Mouse (Mus musculus) myocyte (in vitro differentiated cells): Measurements from ENCODE around the gene Cox15. TPM values are rescaled to one million over a fixed set of nuclear protein-coding genes. Genes with fewer than 3 reads are reported as not detected.

Experiments used
- H3K27me3 ChIP-seq: one replicate; pipeline ENCODE4 v1.6.1; 2011; ENCODE audit not compliant: control insufficient read depth, insufficient read depth, insufficient read length
- H3K36me3 ChIP-seq: one replicate; pipeline ENCODE4 v1.6.1; 2011; ENCODE audit not compliant: control insufficient read depth, insufficient read depth
- H3K4me2 ChIP-seq: one replicate; pipeline ENCODE4 v1.6.1; 2011; ENCODE audit warnings: low read depth, control low read depth
- H3K4me3 ChIP-seq: one replicate; pipeline ENCODE4 v1.5.1; 2011; ENCODE audit warnings: mild to moderate bottlenecking, control low read depth, moderate library complexity
- H3K79me2 ChIP-seq: one replicate; pipeline ENCODE4 v1.6.1; 2011; ENCODE audit not compliant: control insufficient read depth, insufficient read depth
- H3ac ChIP-seq: one replicate; pipeline ENCODE4 v1.6.1; 2011; ENCODE audit not compliant: control insufficient read depth, insufficient read length
- CEBPB ChIP-seq: IDR thresholded peaks from 2 replicates; pipeline ENCODE4 v1.6.1; 2011; ENCODE audit warnings: mild to moderate bottlenecking, moderate library complexity; ENCODE audit not compliant: poor library complexity, insufficient read depth, severe bottlenecking
- E2F4 ChIP-seq: IDR thresholded peaks from one replicate; pipeline ENCODE4 v1.6.1; 2011; ENCODE audit warnings: mild to moderate bottlenecking, control low read depth, moderate library complexity; ENCODE audit not compliant: insufficient read depth
- MAX ChIP-seq: IDR thresholded peaks from one replicate; pipeline ENCODE4 v1.6.1; 2011; ENCODE audit warnings: low read depth, mild to moderate bottlenecking, control low read depth
- MYOD1 ChIP-seq, 3 experiments: IDR thresholded peaks; one replicate each; pipeline ENCODE4 v1.6.1; 2011; ENCODE audit warnings: control low read depth in 2 of 3, low read depth in 2 of 3, mild to moderate bottlenecking in 2 of 3, moderate library complexity in 1 of 3; ENCODE audit not compliant: insufficient read length in 2 of 3, control insufficient read depth in 1 of 3
- MYOG ChIP-seq, 3 experiments: IDR thresholded peaks; one replicate each; pipeline ENCODE4 v1.6.1; 2011; ENCODE audit warnings: control low read depth in 2 of 3, low read depth in 2 of 3, mild to moderate bottlenecking in 2 of 3; ENCODE audit not compliant: insufficient read length in 2 of 3, control insufficient read depth in 1 of 3, insufficient read depth in 1 of 3
- POLR2A ChIP-seq: IDR thresholded peaks from one replicate; pipeline ENCODE4 v1.6.1; 2011; ENCODE audit warnings: low read depth, mild to moderate bottlenecking, control low read depth, moderate library complexity; ENCODE audit not compliant: insufficient read length
- POLR2AphosphoS2 ChIP-seq: IDR thresholded peaks from one replicate; pipeline ENCODE4 v1.6.1; 2011; ENCODE audit warnings: low read depth, control low read depth; ENCODE audit not compliant: insufficient read length
- REST ChIP-seq: IDR thresholded peaks from one replicate; pipeline ENCODE4 v1.6.1; 2011; ENCODE audit warnings: mild to moderate bottlenecking, control low read depth, moderate library complexity; ENCODE audit not compliant: insufficient read depth, insufficient read length
- SRF ChIP-seq: IDR thresholded peaks from one replicate; pipeline ENCODE4 v1.6.1; 2011; ENCODE audit warnings: low read depth; ENCODE audit not compliant: control insufficient read depth, insufficient read length
- TCF12 ChIP-seq: IDR thresholded peaks from one replicate; pipeline ENCODE4 v1.6.1; 2011; ENCODE audit warnings: mild to moderate bottlenecking, control low read depth; ENCODE audit not compliant: poor library complexity, insufficient read depth, severe bottlenecking
- TCF3 ChIP-seq: IDR thresholded peaks from one replicate; pipeline ENCODE4 v1.6.1; 2011; ENCODE audit warnings: low read depth, control low read depth; ENCODE audit not compliant: insufficient read length
- USF1 ChIP-seq: IDR thresholded peaks from one replicate; pipeline ENCODE4 v1.6.1; 2011; ENCODE audit warnings: low read depth, mild to moderate bottlenecking, control low read depth, moderate library complexity
- polyA plus RNA-seq: library from polyadenylated mRNA; unstranded; fragments of >200 nt; fragmentation: generic; extraction: Trizol; gene quantifications from one replicate; pipeline ENCODE4 v1.2.1, GENCODE M21; 2012; ENCODE audit warnings: missing spikeins

Cox15 gene
- polyA plus RNA-seq, 1 experiment, result 11.5 TPM

DNA sequence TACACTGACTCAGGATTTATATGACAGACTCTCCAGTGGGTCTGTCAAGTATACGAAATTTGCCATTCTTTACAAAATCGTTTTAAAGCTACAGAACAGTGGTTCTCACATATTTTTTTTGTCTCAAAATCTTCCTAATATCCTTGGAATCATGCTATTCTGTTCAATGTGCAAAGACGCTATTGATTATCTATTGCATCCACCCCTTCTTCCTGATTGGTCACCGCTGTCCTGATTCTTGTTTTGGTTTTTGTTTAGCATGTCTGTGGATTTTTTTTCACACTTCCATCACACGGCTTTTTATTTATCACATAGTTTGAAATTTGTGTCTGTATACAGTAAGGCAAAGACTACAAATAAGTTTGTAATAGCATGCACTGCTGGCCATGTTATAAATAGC is 13.7 kb upstream of the Cox15 start:
- Histone ChIP-seq H3K4me3 (no peak overlapping the region), H3K36me3 (peaks cover 4% of the 10 kb centered on the region), H3K4me2 (no peak overlapping the region), H3ac (no peak overlapping the region), H3K27me3 (no peaks in the 10 kb centered on the region), H3K79me2 (no peaks in the 10 kb centered on the region)
- TF ChIP-seq MYOD1 (IDR thresholded peaks at IDR 0.05; ENCODE audit: control insufficient read depth in 1 of 3, insufficient read length in 2 of 3, low read depth in 2 of 3), result no peak
- no peak for TF ChIP-seq REST
- TF ChIP-seq POLR2A, result no peak
- no peak for TF ChIP-seq TCF12
- no peak for TF ChIP-seq TCF3
- TF ChIP-seq MYOG (IDR thresholded peaks at IDR 0.05; ENCODE audit: control insufficient read depth in 1 of 3, insufficient read depth in 1 of 3, insufficient read length in 2 of 3, low read depth in 2 of 3), result no peak
- TF ChIP-seq SRF, result no peak
- TF ChIP-seq MAX, result no peak
- no peak for TF ChIP-seq E2F4
- no peak for TF ChIP-seq POLR2AphosphoS2
- no peak for TF ChIP-seq USF1
- no peak for TF ChIP-seq CEBPB

GRCm38 (mm10) chr19:43762410-43762809 is 9.6 kb upstream of the Cox15 start:
- Histone ChIP-seq H3K79me2 (no peaks in the 10 kb centered on the region), H3ac (no peak overlapping the region), H3K36me3 (peaks cover 4% of the 10 kb centered on the region), H3K4me3 (no peak overlapping the region), H3K4me2 (no peak overlapping the region), H3K27me3 (no peaks in the 10 kb centered on the region)
- TF ChIP-seq MYOG (IDR thresholded peaks at IDR 0.05; ENCODE audit: control insufficient read depth in 1 of 3, insufficient read depth in 1 of 3, insufficient read length in 2 of 3, low read depth in 2 of 3) (no peak), POLR2AphosphoS2 (no peak), USF1 (no peak), MAX (no peak), E2F4 (no peak), TCF3 (no peak), POLR2A (no peak), TCF12 (no peak), CEBPB (no peak), MYOD1 (IDR thresholded peaks at IDR 0.05; ENCODE audit: control insufficient read depth in 1 of 3, insufficient read length in 2 of 3, low read depth in 2 of 3) (no peak), SRF (no peak), REST (no peak)

DNA sequence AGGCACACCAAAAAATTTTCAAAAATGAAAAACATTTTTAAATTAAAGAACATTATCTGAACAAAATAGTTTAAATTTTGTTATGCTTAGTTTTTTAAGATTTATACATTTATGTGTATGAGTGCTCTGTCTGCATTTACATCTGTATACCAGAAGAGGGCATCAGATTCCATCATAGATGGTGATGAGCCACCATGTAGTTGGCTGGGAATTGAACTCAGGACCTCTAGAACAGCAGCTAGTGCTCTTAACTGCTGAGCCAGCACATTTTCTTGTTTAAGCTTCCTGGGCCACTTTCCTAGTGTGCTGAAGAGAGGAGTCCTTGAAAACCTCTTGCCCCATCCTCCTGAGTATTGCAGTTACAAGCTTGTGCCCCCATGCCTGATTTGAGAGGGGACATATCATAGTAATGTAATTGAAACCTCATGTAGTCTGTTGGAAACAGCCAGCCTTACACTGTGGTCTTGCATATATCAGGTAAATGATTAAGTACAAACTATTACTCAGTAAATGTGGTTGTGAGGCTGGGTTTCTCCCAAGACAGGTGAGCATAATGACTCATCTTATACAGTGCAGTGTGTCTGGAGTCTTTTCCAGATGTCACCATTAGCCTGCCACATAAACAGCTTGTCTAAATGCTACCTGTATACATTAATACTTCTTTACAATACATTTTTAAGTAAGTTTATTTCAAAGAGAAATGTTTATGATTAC is 8.9 kb upstream of the Cox15 start:
- H3K27me3 ChIP-seq, result no peaks in the 10 kb centered on the region
- no peak overlapping the region for H3K4me2 ChIP-seq
- peaks cover 4% of the 10 kb centered on the region for H3K36me3 ChIP-seq
- no peak overlapping the region for H3ac ChIP-seq
- H3K79me2 ChIP-seq, result no peaks in the 10 kb centered on the region
- no peak for TF ChIP-seq MYOD1 (IDR thresholded peaks at IDR 0.05; ENCODE audit: control insufficient read depth in 1 of 3, insufficient read length in 2 of 3, low read depth in 2 of 3)
- no peak for TF ChIP-seq POLR2A
- no peak for TF ChIP-seq MYOG (IDR thresholded peaks at IDR 0.05; ENCODE audit: control insufficient read depth in 1 of 3, insufficient read depth in 1 of 3, insufficient read length in 2 of 3, low read depth in 2 of 3)
- no peak for TF ChIP-seq USF1
- no peak for TF ChIP-seq E2F4
- TF ChIP-seq TCF12, result no peak
- no peak for TF ChIP-seq TCF3
- no peak for TF ChIP-seq SRF
- no peak for TF ChIP-seq POLR2AphosphoS2
- no peak for TF ChIP-seq REST
- no peak for TF ChIP-seq MAX
- TF ChIP-seq CEBPB, result no peak
- H3K4me3 ChIP-seq, result no peak overlapping the region

DNA sequence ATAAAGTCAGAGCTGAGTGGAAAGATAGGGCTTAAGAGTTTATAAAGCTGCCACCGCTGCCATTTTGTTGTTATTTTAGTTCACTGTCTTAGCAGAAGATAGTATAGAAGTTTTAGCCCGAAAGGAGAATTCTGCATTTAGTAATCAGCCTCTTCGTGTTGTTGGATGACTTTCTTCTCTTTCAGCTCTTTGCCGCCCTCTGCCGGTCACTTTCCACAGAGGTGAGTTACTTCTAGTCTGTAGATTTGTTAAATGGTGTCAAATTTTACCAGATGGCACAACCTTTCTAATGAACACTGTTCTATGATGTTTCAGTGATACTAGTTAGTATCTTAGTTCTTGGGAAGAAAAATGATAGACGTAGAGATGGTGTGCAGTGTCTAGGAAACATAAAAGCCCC is 7.7 kb upstream of the Cox15 start:
- Histone ChIP-seq H3K36me3 (peaks cover 4% of the 10 kb centered on the region), H3K27me3 (no peaks in the 10 kb centered on the region), H3ac (no peak overlapping the region), H3K4me2 (no peak overlapping the region), H3K79me2 (no peaks in the 10 kb centered on the region), H3K4me3 (no peak overlapping the region)
- TF ChIP-seq POLR2AphosphoS2, result no peak
- TF ChIP-seq SRF, result no peak
- no peak for TF ChIP-seq TCF3
- TF ChIP-seq USF1, result no peak
- TF ChIP-seq MYOG (IDR thresholded peaks at IDR 0.05; ENCODE audit: control insufficient read depth in 1 of 3, insufficient read depth in 1 of 3, insufficient read length in 2 of 3, low read depth in 2 of 3), result no peak
- no peak for TF ChIP-seq MYOD1 (IDR thresholded peaks at IDR 0.05; ENCODE audit: control insufficient read depth in 1 of 3, insufficient read length in 2 of 3, low read depth in 2 of 3)
- TF ChIP-seq CEBPB, result no peak
- TF ChIP-seq MAX, result no peak
- no peak for TF ChIP-seq POLR2A
- no peak for TF ChIP-seq E2F4
- TF ChIP-seq REST, result no peak
- TF ChIP-seq TCF12, result no peak
